Mouse (Mus musculus) liver, embryonic 16.5 days (tissue): ENCODE results near the gene Acyp2. TPM values are rescaled to one million over a fixed set of nuclear protein-coding genes. Genes with fewer than 3 reads are reported as not detected.

Experiments
- ATAC-seq: fragments of 200-750 bp; cut with Nextera tagmentation; 2 replicates; pipeline ENCODE4 v1.8.0; 2017; ENCODE audit warnings: low read depth, mild to moderate bottlenecking, moderate number of reproducible peaks, moderate library complexity
- H3K27ac ChIP-seq: fragments of 300-500 bp; sonication (generic); 2 replicates; pipeline ENCODE4 v1.5.1; 2014; ENCODE audit warnings: mild to moderate bottlenecking, low read length
- H3K27me3 ChIP-seq: fragments of 300-500 bp; sonication (generic); 2 replicates; pipeline ENCODE4 v1.6.1; 2014; ENCODE audit warnings: low read depth, low read length, mixed read lengths; ENCODE audit not compliant: control insufficient read depth, insufficient read depth
- H3K36me3 ChIP-seq: fragments of 300-500 bp; sonication (generic); 2 replicates; pipeline ENCODE4 v1.6.1; 2014; ENCODE audit warnings: mild to moderate bottlenecking; ENCODE audit not compliant: control insufficient read depth, insufficient read depth
- H3K4me1 ChIP-seq: fragments of 300-500 bp; sonication (generic); 2 replicates; pipeline ENCODE4 v1.6.1; 2014; ENCODE audit warnings: low read depth, low read length, mixed read lengths; ENCODE audit not compliant: control insufficient read depth
- H3K4me2 ChIP-seq: fragments of 300-500 bp; sonication (generic); 2 replicates; pipeline ENCODE4 v1.6.1; 2014; ENCODE audit warnings: low read depth, low read length, mixed read lengths
- H3K4me3 ChIP-seq: fragments of 300-500 bp; sonication (generic); 2 replicates; pipeline ENCODE4 v1.5.1; 2014; ENCODE audit warnings: low read depth, mild to moderate bottlenecking, low read length
- H3K9ac ChIP-seq: fragments of 300-500 bp; sonication (generic); 2 replicates; pipeline ENCODE4 v1.6.1; 2014; ENCODE audit warnings: low read depth, low read length
- H3K9me3 ChIP-seq: fragments of 300-500 bp; sonication (generic); replicated peaks from 2 replicates; pipeline ENCODE4 v1.6.1; 2016; ENCODE audit warnings: low read length; ENCODE audit not compliant: control insufficient read depth
- WGBS: fragments of 180-500 bp; shearing (Covaris S2); extraction: QIAGEN DNeasy Blood & Tissue Kit; methylation state at CpG from one replicate; pipeline ENCODE4 v1.1.7; 2014; ENCODE audit not compliant: insufficient replicate concordance; 5-methylcytosine and 5-hydroxymethylcytosine counted together
- polyA plus RNA-seq: library from polyadenylated mRNA; unstranded; fragments of >200 nt; fragmentation: Nextera tagmentation; extraction: Ambion mirVana; gene quantifications from 2 replicates; pipeline ENCODE4 v1.2.1, GENCODE M21; 2015

Gene Acyp2
- polyA plus RNA-seq, 1 experiment from 2014 or later = 2.0 TPM

DNA sequence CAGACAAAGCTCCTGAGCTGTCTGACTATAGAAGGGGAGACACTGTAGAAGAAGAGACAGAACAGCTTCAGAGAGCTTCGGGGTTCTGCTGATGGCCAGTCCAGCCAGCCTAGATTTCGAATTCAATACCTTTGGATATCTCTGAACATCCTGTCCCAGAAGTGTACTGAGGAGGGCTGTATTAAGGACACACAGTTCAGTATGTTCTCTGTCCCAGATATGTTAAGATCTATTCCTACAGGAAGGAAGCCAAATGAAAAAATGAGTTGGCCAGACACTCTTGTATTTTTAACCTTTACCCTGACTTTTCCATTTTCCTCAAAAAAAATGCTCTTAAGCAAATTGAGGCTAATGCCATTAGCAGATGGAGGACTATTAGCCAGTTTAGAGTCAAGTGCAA, 132.3 kb downstream of the Acyp2 start:
- no peaks in the 10 kb centered on the region for H3K27me3 ChIP-seq
- H3K27ac ChIP-seq = no peak overlapping the region
- no peaks in the 10 kb centered on the region for H3K36me3 ChIP-seq
- no peaks in the 10 kb centered on the region for H3K4me1 ChIP-seq
- no peak for ATAC-seq
- no peak overlapping the region for H3K4me3 ChIP-seq
- 45% methylated on average over 2 of the region's 2 CpGs for WGBS
- H3K9ac ChIP-seq = no peak overlapping the region
- no peaks in the 10 kb centered on the region for H3K9me3 ChIP-seq
- no peak overlapping the region for H3K4me2 ChIP-seq

DNA sequence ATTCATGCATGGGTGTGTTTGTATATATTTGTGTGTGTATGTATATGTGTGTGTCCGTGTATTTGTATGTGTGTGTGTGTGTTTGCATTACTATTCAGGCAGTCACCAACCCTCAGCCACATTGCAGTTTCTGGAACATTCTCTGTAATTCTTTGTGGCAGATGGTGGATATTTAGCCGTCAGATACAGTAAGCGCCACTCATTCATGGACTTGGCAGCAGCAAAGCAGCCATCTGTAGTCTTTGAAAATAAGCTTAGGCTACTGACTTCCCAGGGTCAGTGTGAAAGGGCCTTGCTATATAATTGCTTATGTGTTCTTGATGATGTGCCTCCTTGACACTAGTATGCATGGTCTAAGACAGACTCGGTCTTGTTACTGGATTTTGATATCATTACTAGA, 141.2 kb downstream of the Acyp2 start:
- 65% methylated on average over 4 of the region's 4 CpGs for WGBS
- no peaks in the 10 kb centered on the region for H3K4me1 ChIP-seq
- H3K4me2 ChIP-seq = no peak overlapping the region
- H3K9ac ChIP-seq = no peak overlapping the region
- H3K4me3 ChIP-seq = no peak overlapping the region
- no peaks in the 10 kb centered on the region for H3K27me3 ChIP-seq
- H3K9me3 ChIP-seq = no peaks in the 10 kb centered on the region
- H3K36me3 ChIP-seq = no peaks in the 10 kb centered on the region
- ATAC-seq = no peak
- no peak overlapping the region for H3K27ac ChIP-seq

DNA sequence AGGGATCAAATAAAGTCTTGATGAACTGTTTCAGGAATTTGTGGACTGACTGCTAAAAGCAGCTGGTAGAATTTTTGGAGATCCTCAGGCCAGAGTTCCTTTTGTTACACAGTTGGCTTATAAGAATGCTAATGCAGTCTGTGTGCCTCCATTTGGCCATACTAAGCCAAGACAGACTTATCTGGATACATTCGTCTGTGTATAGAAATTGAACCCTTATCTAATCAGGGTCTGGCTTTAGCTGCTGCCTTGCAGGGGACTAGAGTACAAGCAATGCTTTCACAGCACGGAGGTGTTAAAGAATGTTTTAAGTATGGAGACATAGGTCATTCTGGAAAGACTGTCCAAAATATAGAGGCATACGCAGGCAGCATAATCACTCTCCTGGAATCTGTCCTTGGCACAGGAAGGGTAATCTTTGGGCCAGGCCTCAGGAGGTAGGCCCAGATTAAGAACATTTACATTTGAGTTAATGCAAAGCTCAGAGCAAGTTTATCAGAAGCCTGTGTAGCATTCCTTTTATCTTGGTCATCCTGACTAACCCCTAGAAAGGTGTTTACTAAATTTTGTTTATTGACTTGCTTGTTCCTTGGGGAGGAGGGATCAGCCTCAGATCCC, 150.5 kb downstream of the Acyp2 start:
- H3K27me3 ChIP-seq = no peaks in the 10 kb centered on the region
- H3K4me1 ChIP-seq = no peaks in the 10 kb centered on the region
- no peaks in the 10 kb centered on the region for H3K36me3 ChIP-seq
- 43% methylated on average over 3 of the region's 3 CpGs for WGBS
- no peaks in the 10 kb centered on the region for H3K9me3 ChIP-seq
- no peak overlapping the region for H3K4me2 ChIP-seq
- no peak for ATAC-seq
- H3K4me3 ChIP-seq = no peak overlapping the region
- no peak overlapping the region for H3K27ac ChIP-seq
- no peak overlapping the region for H3K9ac ChIP-seq

DNA sequence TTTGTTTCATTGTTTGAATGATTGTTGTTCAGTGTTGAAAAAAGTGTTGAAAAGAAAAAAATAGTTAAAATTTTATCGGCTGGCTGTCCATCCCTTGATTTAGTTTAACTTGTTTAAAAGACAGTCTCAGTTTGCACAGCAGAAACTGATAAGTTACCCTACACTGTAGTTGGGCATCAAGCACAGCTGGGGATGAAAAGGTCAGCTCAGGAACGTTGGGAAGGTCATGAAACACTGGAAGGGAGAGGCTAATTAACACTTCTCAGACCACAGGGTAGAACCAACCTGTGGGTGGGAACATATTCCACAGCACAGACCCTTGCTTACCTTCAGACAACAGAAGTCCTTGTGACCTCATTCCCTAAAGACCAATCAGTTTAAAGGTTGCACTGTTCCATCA, 152.2 kb downstream of the Acyp2 start:
- no peak for ATAC-seq
- H3K4me1 ChIP-seq = no peaks in the 10 kb centered on the region
- no peaks in the 10 kb centered on the region for H3K9me3 ChIP-seq
- H3K27ac ChIP-seq = no peak overlapping the region
- 44% methylated on average over 2 of the region's 2 CpGs for WGBS
- no peaks in the 10 kb centered on the region for H3K36me3 ChIP-seq
- H3K4me3 ChIP-seq = no peak overlapping the region
- H3K27me3 ChIP-seq = no peaks in the 10 kb centered on the region
- H3K9ac ChIP-seq = no peak overlapping the region
- H3K4me2 ChIP-seq = no peak overlapping the region

DNA sequence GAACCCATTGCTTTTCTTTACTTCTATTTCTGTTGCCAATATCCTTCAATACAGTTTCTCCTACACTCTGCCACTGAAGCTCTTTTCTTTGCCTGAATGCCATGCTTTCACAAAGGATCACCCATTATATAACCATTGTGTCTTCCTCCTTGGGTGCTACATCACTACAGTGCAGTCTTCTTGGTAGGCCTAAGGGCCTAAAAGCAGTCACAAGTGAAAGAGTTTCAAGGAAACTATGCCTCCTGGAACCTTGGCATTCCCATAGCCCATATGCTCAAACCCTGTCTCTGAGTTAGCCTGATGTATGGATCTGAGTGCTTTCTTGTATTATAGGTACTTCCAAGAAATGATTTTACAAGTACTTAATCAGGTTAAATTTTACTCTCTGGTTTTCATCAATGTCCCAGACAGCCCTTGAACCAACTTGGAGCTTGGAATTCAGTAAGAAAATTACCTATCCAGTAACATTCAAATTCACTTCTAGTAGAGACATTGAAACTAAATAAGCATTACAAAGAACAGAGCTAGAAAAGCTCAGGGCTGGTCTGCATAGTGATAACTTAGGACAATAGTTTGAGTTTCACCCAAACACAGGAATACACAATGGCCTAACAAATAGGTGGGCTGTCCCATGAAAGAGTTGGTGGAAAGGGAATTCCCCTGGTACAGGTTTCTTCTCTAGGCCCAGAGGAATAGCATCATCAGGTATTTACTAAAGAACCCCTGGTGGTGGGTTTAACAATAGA, 157.7 kb downstream of the Acyp2 start:
- no peak overlapping the region for H3K9ac ChIP-seq
- no peaks in the 10 kb centered on the region for H3K36me3 ChIP-seq
- H3K4me1 ChIP-seq = no peaks in the 10 kb centered on the region
- H3K27ac ChIP-seq = no peak overlapping the region
- no peak overlapping the region for H3K4me2 ChIP-seq
- H3K27me3 ChIP-seq = no peaks in the 10 kb centered on the region
- ATAC-seq = no peak
- no peaks in the 10 kb centered on the region for H3K9me3 ChIP-seq
- no peak overlapping the region for H3K4me3 ChIP-seq

DNA sequence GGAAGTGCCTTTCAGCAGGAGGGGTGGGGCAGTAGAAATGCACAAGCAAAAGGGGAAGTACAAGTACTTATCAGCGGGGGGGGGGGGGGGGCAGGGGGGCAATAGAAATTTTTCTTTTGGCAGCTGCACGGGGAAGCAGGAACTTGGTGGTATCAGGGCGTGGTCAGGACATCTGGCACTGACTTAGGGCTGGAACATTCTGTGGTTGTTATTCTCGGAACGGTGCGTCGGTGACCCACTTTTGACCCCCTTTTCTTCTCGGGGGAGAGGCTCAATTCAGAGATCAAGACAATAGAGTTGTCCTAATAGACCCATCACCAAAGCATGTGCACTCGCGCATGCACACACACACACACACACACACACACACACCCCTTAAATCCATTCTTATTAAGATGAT, 161.2 kb downstream of the Acyp2 start:
- 48% methylated on average over 10 of the region's 10 CpGs for WGBS
- no peak overlapping the region for H3K9ac ChIP-seq
- ATAC-seq = no peak
- no peaks in the 10 kb centered on the region for H3K9me3 ChIP-seq
- no peaks in the 10 kb centered on the region for H3K4me1 ChIP-seq
- H3K27ac ChIP-seq = no peak overlapping the region
- no peak overlapping the region for H3K4me3 ChIP-seq
- no peaks in the 10 kb centered on the region for H3K36me3 ChIP-seq
- no peak overlapping the region for H3K4me2 ChIP-seq
- H3K27me3 ChIP-seq = no peaks in the 10 kb centered on the region

DNA sequence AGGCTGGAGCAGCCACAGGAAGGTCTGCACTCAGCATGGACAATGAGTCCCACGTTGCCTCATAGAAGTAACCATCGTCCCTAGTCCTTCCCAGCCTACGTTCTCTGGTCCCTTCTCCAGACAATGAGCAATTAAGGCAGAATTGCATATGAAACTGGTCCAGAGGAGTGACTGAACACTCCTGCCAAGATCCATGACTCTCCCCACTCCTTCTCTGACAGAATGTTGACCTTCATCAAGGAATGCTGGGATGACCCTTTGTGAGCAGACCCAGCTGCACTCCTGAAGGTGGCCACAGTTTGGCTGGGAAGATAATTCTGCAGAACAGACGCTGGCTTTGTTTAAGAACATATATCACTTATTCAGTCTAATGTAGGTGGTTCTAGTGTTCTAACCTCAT, 166.1 kb downstream of the Acyp2 start:
- Histone ChIP-seq H3K27me3 (no peaks in the 10 kb centered on the region), H3K27ac (no peak overlapping the region), H3K4me1 (no peaks in the 10 kb centered on the region), H3K36me3 (no peaks in the 10 kb centered on the region), H3K9ac (no peak overlapping the region), H3K9me3 (no peaks in the 10 kb centered on the region), H3K4me2 (no peak overlapping the region), H3K4me3 (no peak overlapping the region)
- WGBS = 68% methylated on average over 4 of the region's 4 CpGs
- no peak for ATAC-seq

DNA sequence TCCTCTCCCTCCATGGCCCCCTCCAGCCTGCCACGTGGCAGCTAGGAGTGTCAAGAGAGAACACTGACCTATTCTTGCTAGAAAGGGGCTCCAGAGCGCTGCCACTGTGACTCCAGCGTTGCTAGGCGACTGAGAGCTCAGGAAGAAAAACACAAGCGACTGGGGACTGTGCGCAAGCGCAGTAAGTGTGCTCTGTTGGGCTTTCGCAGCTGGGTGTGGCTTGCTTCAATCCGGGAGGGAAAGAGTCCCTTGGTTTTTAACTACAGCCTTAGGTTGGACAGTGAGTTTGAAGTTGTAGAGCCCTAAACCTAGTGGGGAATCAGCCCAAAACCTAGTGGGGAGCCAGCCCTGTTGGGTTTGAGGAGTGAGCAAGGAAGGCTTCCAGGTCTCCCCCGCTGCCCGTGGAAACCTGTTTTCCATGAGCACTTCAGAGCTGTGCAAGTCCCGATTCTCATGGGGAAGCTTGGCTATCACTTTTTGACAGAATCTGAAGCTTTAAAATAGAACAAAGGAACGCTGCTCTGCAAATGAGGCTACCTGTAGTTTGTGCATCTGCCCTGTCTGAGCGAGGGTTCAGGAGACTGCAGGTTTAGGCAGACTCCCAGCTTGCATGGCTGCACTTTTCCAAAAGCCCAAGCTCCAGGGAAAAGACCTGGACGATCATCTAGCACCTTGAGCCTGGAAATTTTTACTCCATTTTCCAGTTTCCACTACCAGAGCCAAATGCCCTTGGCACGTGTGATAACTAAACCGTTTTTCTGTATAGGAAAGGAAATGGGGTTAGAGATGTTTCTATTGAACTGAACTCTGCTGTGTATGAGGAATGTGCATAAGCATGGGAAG, 177.4 kb downstream of the Acyp2 start, which contains the start of gene 4930505A04Rik:
4930505A04Rik (minus strand) TSS at position 77 of the 843 bp plus-strand sequence.
- Histone ChIP-seq H3K4me1 (no peaks in the 10 kb centered on the region), H3K36me3 (no peaks in the 10 kb centered on the region), H3K9ac (peak within 1 kb of the TSS; percentile 21; the same call in 1 of the 2 replicates), H3K9me3 (no peaks in the 10 kb centered on the region), H3K27me3 (no peaks in the 10 kb centered on the region), H3K27ac (no peak within 1 kb of the TSS), H3K4me3 (peak within 1 kb of the TSS; percentile 44), H3K4me2 (peak within 1 kb of the TSS; percentile 61)
- peak; percentile 59 for ATAC-seq
- WGBS = 9% methylated on average over 17 of the region's 17 CpGs

DNA sequence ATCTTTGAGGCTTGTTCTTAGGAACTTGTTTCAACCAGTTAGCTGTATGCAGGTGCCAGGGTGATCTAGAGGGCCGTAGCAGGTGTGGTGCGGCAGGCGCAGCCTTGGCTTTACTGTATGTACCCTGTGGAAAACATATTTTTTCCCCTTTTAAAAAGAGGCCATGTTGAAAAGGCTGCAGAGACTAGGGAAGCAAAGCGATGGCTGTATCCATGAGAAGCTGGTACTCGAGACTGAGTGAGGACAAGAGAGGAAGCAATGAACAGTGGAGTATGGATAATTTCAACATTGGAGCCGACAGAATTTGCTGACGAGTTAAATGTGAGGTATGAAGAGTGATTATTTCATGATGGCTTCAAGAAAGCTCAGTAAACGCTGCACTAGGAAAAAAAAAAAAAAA, 178.2 kb downstream of the Acyp2 start:
- Histone ChIP-seq H3K27me3 (no peaks in the 10 kb centered on the region), H3K9me3 (no peaks in the 10 kb centered on the region), H3K4me1 (no peaks in the 10 kb centered on the region), H3K27ac (no peak overlapping the region), H3K4me2 (no peak overlapping the region; the same call in 1 of the 2 replicates), H3K9ac (no peak overlapping the region), H3K4me3 (no peak overlapping the region), H3K36me3 (no peaks in the 10 kb centered on the region)
- no peak for ATAC-seq
- 56% methylated on average over 8 of the region's 8 CpGs for WGBS
